Mouse (Mus musculus) ovary, postnatal 10 days (tissue): ENCODE measurements around the gene Ubap2.

Experiments used
- DNase-seq: peaks from one replicate; pipeline ENCODE4 v3.0.0; 2022; ENCODE audit warnings: low spot score

The Ubap2 gene

DNA sequence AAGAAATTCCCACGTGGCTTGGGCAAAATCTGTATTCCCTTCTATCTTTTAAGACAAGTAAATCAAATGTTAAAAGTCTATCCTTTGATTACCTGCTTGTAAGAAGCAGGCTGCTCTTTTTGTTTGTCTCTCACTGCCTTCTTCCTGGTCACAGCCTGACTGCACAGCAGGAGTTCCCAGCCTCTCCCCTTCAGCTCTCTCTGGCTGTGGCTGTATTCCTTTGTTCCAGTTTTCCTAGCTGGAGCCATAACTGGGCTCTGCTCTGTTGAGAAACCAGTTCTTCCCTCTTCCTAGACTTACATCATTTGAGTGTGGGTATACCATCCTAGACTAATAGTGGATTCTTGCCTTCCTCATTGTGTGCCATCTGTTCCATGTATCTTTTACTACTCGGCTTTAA lies 110.0 kb downstream of the Ubap2 start:
- DNase-seq = no peak

GRCm38 (mm10) chr4:41161232-41161631 lies 113.7 kb downstream of the Ubap2 start:
- DNase-seq = no peak

DNA sequence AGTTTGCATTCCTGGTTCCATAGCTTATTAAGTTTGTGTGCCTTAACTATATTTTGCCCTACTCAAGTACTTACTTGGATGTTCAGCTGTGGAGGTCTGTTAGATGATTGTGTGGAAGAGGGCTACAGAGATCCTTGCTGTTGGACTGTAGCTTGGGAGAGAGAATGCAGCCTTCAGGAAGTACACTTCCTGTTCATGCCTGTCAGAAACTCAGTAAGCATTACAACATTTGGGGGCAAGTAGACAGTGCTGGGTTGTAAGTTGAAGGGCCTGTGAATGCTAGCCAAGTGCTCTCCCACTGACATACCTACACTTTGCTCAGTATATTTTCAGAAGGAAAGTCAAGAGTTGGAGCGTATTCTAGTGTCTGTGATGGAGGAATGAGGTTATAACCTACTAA lies 116.7 kb downstream of the Ubap2 start:
- DNase-seq = no peak

DNA sequence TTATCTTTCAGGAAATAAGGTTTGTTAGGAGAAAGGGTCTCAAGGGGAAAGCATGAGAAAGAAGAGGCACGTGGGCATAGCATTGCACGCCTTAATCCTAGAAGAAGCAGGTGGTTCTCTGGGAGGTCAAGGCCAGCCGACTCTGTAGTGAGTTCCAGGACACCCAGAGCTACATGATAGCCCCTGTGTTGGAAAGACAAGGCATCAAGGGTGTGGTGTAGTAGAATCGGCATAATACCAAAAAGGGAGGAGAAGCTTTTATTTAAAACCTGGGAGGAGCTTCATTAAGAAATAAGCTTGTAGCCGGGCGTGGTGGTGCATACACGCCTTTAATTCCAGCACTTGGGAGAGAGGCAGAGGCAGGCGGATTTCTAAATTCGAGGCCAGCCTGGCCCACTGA lies 118.0 kb downstream of the Ubap2 start:
- DNase-seq = no peak

DNA sequence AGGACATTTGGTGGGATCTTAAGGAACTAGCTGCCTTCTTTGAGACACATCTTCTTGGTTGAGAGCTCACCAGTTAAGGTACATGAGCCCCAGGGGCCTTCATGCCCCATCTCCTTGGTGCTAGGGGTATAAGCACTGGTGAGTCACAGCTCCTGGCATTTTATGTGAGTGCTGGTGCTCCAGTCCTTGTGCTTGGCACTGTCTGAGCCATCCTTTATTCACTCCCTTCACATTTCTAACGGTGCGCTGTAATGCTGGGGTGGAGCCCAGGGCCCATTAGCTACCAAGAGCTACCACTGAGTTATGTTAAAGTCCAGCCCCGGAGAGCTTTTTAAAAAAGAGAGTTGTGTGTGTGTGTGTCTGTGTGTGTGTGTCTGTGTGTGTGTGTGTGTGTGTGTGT lies 121.8 kb downstream of the Ubap2 start:
- DNase-seq = no peak

DNA sequence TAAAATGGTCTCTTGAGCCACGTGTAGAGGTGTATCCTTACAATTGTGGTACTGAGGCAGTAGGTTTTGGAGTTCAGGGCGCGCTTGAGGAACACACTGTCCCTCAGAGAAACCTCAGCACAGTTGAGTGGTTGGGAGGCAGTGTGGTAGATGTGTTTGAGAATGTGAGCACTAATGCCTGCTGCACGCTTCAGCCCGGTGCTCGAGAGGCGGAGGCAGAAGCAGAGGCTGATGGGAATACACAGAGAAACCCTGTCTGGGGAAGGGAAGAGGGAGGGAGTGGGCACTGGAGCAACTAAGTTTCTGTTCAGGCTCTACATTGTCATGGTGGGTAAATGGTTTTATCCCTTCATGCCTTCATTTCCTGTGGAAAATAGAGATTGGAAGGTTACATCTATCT lies 123.8 kb downstream of the Ubap2 start:
- DNase-seq = no peak

GRCm38 (mm10) chr4:41149891-41150290 lies 125.1 kb downstream of the Ubap2 start:
- no peak for DNase-seq
